Mouse (Mus musculus): ENCODE data around the gene Rap1gap2. TPM values are rescaled to one million over a fixed set of nuclear protein-coding genes. Genes with fewer than 3 reads are reported as not detected.

Gene Rap1gap2
- polyA plus RNA-seq (2015; fragmentation: Illumina TruSeq; extraction: RNeasy Lipid Tissue Mini Kit (QIAGEN cat#74804); ENCODE audit: insufficient read depth, low read depth, low replicate concordance), result 17.5 TPM

DNA sequence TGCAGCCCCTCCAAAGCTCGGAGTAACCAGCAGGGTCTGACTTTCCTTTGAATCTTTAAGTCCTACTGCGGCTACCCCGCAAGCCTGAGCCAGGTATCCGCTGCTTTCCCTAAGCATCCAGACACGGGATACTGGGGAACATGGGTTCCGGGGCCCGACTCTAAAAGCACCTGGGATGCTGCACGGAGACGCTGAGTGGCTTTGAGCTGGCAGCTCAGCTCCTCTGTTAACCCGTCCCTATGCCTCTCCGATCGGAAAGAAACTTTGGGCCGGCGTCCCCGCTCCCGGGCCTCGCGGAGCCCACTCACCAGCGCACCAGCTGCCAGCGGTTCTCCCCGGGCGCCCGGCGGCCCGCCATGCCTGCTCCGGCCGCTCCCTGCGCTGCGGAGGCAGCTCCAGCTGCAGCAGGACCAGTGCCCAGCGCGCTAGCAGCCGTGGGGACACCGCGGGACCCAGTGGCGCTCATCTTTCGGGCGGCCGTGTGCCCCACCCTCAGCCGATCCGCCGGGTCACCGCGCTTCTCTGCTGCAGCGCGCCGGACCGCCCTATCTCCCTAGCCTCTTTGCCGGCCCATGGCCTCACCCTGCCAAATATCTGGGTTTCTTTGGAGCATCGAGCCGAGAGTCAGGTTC, at the start of gene Rap1gap2:
Rap1gap2 (minus strand) TSS at position 371 of the 632 bp plus-strand sequence.

DNA sequence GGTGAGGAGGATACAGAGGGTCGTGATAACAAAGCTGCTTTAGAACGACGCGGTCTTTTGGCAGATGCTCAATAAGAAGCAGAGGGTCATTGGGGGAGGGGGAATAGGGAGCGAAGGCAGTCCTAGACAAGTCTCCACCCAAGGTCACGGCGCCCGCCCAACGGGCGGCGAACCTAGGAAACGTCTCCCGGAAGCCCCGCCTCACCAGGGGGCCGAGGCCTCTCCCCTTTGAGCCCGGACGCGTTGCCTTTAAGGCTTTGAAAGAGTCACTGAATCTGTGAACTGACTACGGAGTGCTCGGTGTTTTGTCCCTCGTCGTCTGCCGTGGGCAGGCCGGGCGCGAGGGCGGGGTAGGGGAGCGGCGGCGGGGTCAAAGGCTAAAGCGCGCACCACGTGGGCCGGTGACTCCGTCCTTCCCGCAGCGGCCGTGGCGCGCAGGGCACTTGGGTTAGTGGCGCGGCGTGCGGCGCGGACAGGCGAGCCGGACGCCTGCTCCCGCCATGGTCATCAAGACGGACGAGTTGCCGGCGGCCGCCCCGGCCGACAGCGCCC, 38.5 kb upstream of the Rap1gap2 start, which contains the start of gene Cluh:
Cluh (plus strand) TSS at position 401 of the 552 bp plus-strand sequence.

DNA sequence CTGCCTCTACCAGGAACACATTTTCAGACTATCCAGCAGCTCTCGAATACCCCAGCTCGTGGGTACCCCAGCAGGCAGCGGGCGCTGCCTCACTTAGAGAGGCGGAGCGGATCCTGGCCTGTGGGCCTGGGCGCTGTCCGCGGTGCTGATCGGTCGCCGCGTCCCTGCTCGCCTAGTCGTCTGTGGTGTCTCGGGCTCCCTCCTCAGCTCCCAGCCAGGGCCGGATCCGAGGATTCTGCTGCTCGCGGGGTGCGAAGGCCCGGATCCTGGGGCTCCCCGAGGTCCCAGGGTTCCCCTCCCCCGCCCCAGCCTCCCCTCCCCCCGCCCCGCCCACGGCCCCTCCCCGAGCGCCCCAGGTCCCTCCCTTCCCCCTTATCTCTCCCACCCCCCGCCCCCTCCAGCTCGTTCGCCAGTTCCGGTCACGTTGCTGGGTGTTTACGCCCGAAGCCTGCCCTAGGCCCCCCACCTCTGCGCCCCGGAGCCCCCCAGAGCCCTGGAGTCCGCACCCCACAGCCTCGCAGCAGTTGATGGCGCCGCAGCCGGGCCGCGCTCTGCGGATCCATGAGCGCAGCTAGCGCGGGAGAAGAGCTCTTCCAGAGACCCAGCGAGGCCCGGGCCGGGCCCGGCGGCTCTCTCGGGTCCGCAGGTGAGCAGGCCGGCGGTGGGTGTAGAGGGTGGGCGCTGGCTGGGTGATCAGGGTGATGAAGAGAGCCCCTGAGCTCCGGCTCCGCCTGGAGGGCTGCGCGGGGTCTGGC, 8.7 kb upstream of the Rap1gap2 start, which contains the start of gene Ccdc92b:
Ccdc92b (plus strand) TSS at position 405 of the 755 bp plus-strand sequence.

DNA sequence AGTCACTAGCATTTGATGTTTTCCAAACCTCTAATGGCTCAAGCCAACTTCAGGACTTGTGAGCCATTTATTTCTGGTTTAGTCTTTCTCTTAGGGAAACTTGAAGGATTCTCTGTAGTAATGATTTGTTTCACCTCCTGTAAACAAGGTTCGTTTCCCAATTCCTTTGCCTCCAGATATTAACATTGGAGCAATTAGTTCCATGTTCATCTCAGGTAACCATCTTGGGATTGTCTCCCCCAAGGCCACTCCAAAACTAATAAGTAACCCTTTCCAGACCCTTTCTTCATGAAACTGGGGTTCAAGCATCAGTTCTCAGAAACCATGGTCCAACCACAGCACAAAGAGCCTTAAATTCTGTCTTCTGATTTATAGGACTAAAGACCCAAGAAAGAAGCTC, 248.9 kb downstream of the Rap1gap2 start, which contains the start of gene Olfr412:
Olfr412 (plus strand) TSS at position 301 of the 400 bp plus-strand sequence.

DNA sequence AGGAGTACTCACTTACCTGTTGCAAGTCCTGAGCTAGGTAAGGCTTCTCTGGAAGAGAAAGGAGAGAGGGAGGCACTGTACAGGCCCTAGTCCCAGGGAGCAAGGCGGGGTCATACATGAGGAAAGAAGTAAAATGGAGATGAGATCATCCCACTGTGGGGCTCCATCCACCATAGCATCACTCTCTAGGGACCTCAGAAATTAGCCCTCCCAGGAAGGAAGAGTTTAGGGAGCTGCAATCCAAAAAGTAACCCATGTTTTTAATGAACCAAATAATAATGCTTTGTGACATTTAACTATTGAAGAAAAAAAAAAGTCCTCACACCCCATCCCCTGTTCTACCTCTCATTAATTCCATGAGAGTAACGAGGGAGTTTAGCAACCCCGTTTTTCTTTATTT, 258.2 kb downstream of the Rap1gap2 start, which contains the start of gene Olfr411:
Olfr411 (minus strand) TSS at position 101 of the 400 bp plus-strand sequence.

DNA sequence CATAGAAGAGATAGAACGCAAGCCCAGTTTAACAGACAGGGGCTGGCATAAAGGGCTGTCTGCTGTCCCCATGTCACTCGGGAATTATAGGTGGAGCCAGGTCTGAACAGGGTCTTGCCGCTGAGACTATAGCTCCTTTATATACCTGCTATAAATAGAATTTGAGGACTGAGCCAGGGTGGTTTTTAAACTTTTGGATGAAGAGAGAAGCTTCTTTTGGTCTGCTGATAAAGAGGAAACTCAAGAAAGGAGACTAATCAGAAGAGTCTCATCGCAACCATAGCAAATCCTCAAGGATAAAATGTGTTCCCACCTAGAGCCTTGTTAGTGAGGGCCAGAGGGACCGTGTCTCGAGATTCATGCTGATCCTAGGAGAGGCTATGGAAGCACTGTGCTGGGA, 272.8 kb downstream of the Rap1gap2 start, which contains the start of gene Olfr410:
Olfr410 (minus strand) TSS at position 101 of the 400 bp plus-strand sequence.

Other genes with a start within 250 kb of the Rap1gap2 start
- not detected for gene Olfr412, start 248.8 kb downstream of the Rap1gap2 start, polyA plus RNA-seq (2015; fragmentation: Illumina TruSeq; extraction: RNeasy Lipid Tissue Mini Kit (QIAGEN cat#74804); ENCODE audit: insufficient read depth, low read depth, low replicate concordance)
- not detected for gene Ccdc92b, start 8.7 kb upstream of the Rap1gap2 start, polyA plus RNA-seq (2015; fragmentation: Illumina TruSeq; extraction: RNeasy Lipid Tissue Mini Kit (QIAGEN cat#74804); ENCODE audit: insufficient read depth, low read depth, low replicate concordance)
- 16.1 TPM for gene Cluh, start 38.6 kb upstream of the Rap1gap2 start, polyA plus RNA-seq (2015; fragmentation: Illumina TruSeq; extraction: RNeasy Lipid Tissue Mini Kit (QIAGEN cat#74804); ENCODE audit: insufficient read depth, low read depth, low replicate concordance)
- gene Pafah1b1, start 113.8 kb upstream of the Rap1gap2 start, polyA plus RNA-seq (2015; fragmentation: Illumina TruSeq; extraction: RNeasy Lipid Tissue Mini Kit (QIAGEN cat#74804); ENCODE audit: insufficient read depth, low read depth, low replicate concordance), result 12.8 TPM
- gene Mettl16, start 159.9 kb upstream of the Rap1gap2 start, polyA plus RNA-seq (2015; fragmentation: Illumina TruSeq; extraction: RNeasy Lipid Tissue Mini Kit (QIAGEN cat#74804); ENCODE audit: insufficient read depth, low read depth, low replicate concordance), result 2.7 TPM
- gene Mnt, start 220.0 kb upstream of the Rap1gap2 start, polyA plus RNA-seq (2015; fragmentation: Illumina TruSeq; extraction: RNeasy Lipid Tissue Mini Kit (QIAGEN cat#74804); ENCODE audit: insufficient read depth, low read depth, low replicate concordance), result 3.1 TPM